Mouse (Mus musculus) cerebellum, adult 2 months (tissue): ENCODE results near the gene Casc4.

Experiments
- CTCF ChIP-seq: fragments of 200-500 bp; IDR thresholded peaks from 2 replicates; pipeline ENCODE4 v1.5.1; 2011; ENCODE audit warnings: low read depth, mild to moderate bottlenecking, control low read depth, low read length, moderate library complexity, borderline replicate concordance; ENCODE audit not compliant: insufficient read depth
- POLR2A ChIP-seq: fragments of 200-500 bp; IDR thresholded peaks from 2 replicates; pipeline ENCODE4 v1.6.1; 2011; ENCODE audit warnings: low read length, control low read depth, borderline replicate concordance; ENCODE audit not compliant: insufficient read depth

- TF ChIP-seq POLR2A (no peak), CTCF (no peak)
Observed at GRCm38 (mm10) chr2:121834926-121835325, 31.8 kb upstream of the Casc4 start.
